Comparison of ENCODE assay signal across 8 mouse cellular contexts in genomic region chr4:133298516-133299365, GRCm38 (mm10). TPM values are rescaled to one million over a fixed set of nuclear protein-coding genes. Genes with fewer than 3 reads are reported as not detected.
DNase-seq lines count a peak whose midpoint lies in the region; ATAC-seq and TF ChIP-seq lines count a peak whose summit lies in the region.

No protein-coding gene starts in this region.

- no peaks in the 10 kb centered on the region for H3K27me3 ChIP-seq in lung, embryonic 16.5 days (ENCODE audit: control insufficient read depth, insufficient read depth, low read depth, low read length)
- no peaks in the 10 kb centered on the region for H3K27me3 ChIP-seq in lung, postnatal 0 days (replicated peaks; ENCODE audit: insufficient read depth, low read length)
- H3K27me3 ChIP-seq in stomach, embryonic 15.5 days (replicated peaks), result no peaks in the 10 kb centered on the region

- H3K4me2 ChIP-seq in lung, embryonic 16.5 days (ENCODE audit: low read depth, low read length), result no peak overlapping the region
- H3K4me2 ChIP-seq in lung, postnatal 0 days (replicated peaks; ENCODE audit: low read depth, low read length), result no peak overlapping the region
- no peak overlapping the region for H3K4me2 ChIP-seq in stomach, embryonic 15.5 days

- H3K4me1 ChIP-seq in lung, embryonic 16.5 days (replicated peaks; ENCODE audit: control insufficient read depth, insufficient read depth, low read length), result peaks cover 12% of the 10 kb centered on the region
- no peaks in the 10 kb centered on the region for H3K4me1 ChIP-seq in lung, postnatal 0 days (ENCODE audit: insufficient read depth, low read depth, low read length)
- H3K4me1 ChIP-seq in stomach, embryonic 15.5 days, result peaks cover 18% of the 10 kb centered on the region

- no peak for DNase-seq in lung, postnatal 0 days (ENCODE audit: low spot score)
- DNase-seq in cerebellum, adult 8-10 months, result peak; percentile 85
- DNase-seq in frontal cortex, adult 2 months (ENCODE audit: extremely low spot score in 1 of 2, low spot score in 1 of 2), result peak; percentile 82 to 89
- peak; percentile 68 to 90 for DNase-seq in left cerebral cortex, adult 9 months (ENCODE audit: low spot score in 2 of 2)
- DNase-seq in ovary, postnatal 10 days (ENCODE audit: low spot score), result no peak
- no peak for DNase-seq in kidney, adult 18-20 months

- H3K27ac ChIP-seq in lung, embryonic 16.5 days (ENCODE audit: low read length), result 0 out of 2 replicates have a peak overlapping the region, but pooled peaks have one; percentile 5
- H3K27ac ChIP-seq in lung, postnatal 0 days (ENCODE audit: low read length), result no peak overlapping the region
- H3K27ac ChIP-seq in stomach, embryonic 15.5 days, result peak overlapping the region; percentile 61

- no peak overlapping the region for H3K9ac ChIP-seq in lung, embryonic 16.5 days (ENCODE audit: low read length)
- no peak overlapping the region for H3K9ac ChIP-seq in lung, postnatal 0 days (replicated peaks; ENCODE audit: low read depth)
- H3K9ac ChIP-seq in stomach, embryonic 15.5 days, result no peak overlapping the region

- no peak for TF ChIP-seq EP300 in lung, postnatal 0 days (IDR thresholded peaks at IDR 0.05)

- 37% methylated on average over 12 of the region's 12 CpGs for WGBS in lung, embryonic 16.5 days
- WGBS in lung, postnatal 0 days, result 44% methylated on average over 12 of the region's 12 CpGs
- 48% methylated on average over 12 of the region's 12 CpGs for WGBS in stomach, embryonic 15.5 days

- no peaks in the 10 kb centered on the region for H3K9me3 ChIP-seq in lung, embryonic 16.5 days (ENCODE audit: control insufficient read depth, low read length)
- H3K9me3 ChIP-seq in lung, postnatal 0 days (ENCODE audit: low read length), result no peaks in the 10 kb centered on the region
- no peaks in the 10 kb centered on the region for H3K9me3 ChIP-seq in stomach, embryonic 15.5 days

- TF ChIP-seq CTCF in lung, postnatal 0 days (IDR thresholded peaks at IDR 0.05), result no peak

- H3K36me3 ChIP-seq in lung, embryonic 16.5 days (ENCODE audit: control insufficient read depth, insufficient read depth, low read length), result peaks cover 10% of the 10 kb centered on the region; the same call in 1 of the 2 replicates
- H3K36me3 ChIP-seq in lung, postnatal 0 days (ENCODE audit: insufficient read depth, low read length), result peaks cover 40% of the 10 kb centered on the region
- H3K36me3 ChIP-seq in stomach, embryonic 15.5 days, result peaks cover 36% of the 10 kb centered on the region

- no peak for ATAC-seq in lung, embryonic 16.5 days (ENCODE audit: low read depth)
- ATAC-seq in lung, postnatal 0 days, result no peak
- ATAC-seq in stomach, embryonic 15.5 days (ENCODE audit: insufficient read depth, low FRiP score, low read depth), result no peak

- H3K4me3 ChIP-seq in lung, embryonic 16.5 days (ENCODE audit: low read length), result no peak overlapping the region
- no peak overlapping the region for H3K4me3 ChIP-seq in lung, postnatal 0 days (ENCODE audit: low read depth, low read length)
- H3K4me3 ChIP-seq in stomach, embryonic 15.5 days (replicated peaks), result no peak overlapping the region

RNA-seq across cellular contexts. Expression of gene Tmem222, which starts 21.1 kb away (rescaled TPM):
- polyA plus RNA-seq in lung, embryonic 16.5 days (2015; fragmentation: Nextera tagmentation; extraction: Ambion mirVana), result 75.9 and 79.3 TPM in 2 replicates
- polyA plus RNA-seq in lung, postnatal 0 days (2015; fragmentation: Nextera tagmentation; extraction: Ambion mirVana), result 47.2 and 58.1 TPM in 2 replicates
- polyA plus RNA-seq in frontal cortex, adult 2 months (2012; rRNA removed), result 152 and 156 TPM in 2 replicates
- polyA plus RNA-seq in stomach, embryonic 15.5 days (2015; fragmentation: Nextera tagmentation; extraction: Ambion mirVana), result 73.6 and 74.2 TPM in 2 replicates

RNA-seq across cellular contexts. Expression of gene Sytl1, which starts 35.8 kb away (rescaled TPM):
- 2.4 and 3.0 TPM in 2 replicates for polyA plus RNA-seq in lung, embryonic 16.5 days (2015; fragmentation: Nextera tagmentation; extraction: Ambion mirVana)
- polyA plus RNA-seq in lung, postnatal 0 days (2015; fragmentation: Nextera tagmentation; extraction: Ambion mirVana), result 3.1 and 3.3 TPM in 2 replicates
- polyA plus RNA-seq in frontal cortex, adult 2 months (2012; rRNA removed), result 1.2 and 1.6 TPM in 2 replicates
- 17.0 and 29.0 TPM in 2 replicates for polyA plus RNA-seq in stomach, embryonic 15.5 days (2015; fragmentation: Nextera tagmentation; extraction: Ambion mirVana)

RNA-seq across cellular contexts. Expression of gene Wdtc1, which starts 54.5 kb away (rescaled TPM):
- polyA plus RNA-seq in lung, embryonic 16.5 days (2015; fragmentation: Nextera tagmentation; extraction: Ambion mirVana), result 11.3 and 11.8 TPM in 2 replicates
- 9.2 and 9.9 TPM in 2 replicates for polyA plus RNA-seq in lung, postnatal 0 days (2015; fragmentation: Nextera tagmentation; extraction: Ambion mirVana)
- 43.0 and 46.2 TPM in 2 replicates for polyA plus RNA-seq in frontal cortex, adult 2 months (2012; rRNA removed)
- 18.6 and 24.2 TPM in 2 replicates for polyA plus RNA-seq in stomach, embryonic 15.5 days (2015; fragmentation: Nextera tagmentation; extraction: Ambion mirVana)

RNA-seq across cellular contexts. Expression of gene Map3k6, which starts 58.1 kb away (rescaled TPM):
- polyA plus RNA-seq in lung, embryonic 16.5 days (2015; fragmentation: Nextera tagmentation; extraction: Ambion mirVana), result 4.2 and 4.3 TPM in 2 replicates
- 7.8 and 18.7 TPM in 2 replicates for polyA plus RNA-seq in lung, postnatal 0 days (2015; fragmentation: Nextera tagmentation; extraction: Ambion mirVana)
- polyA plus RNA-seq in frontal cortex, adult 2 months (2012; rRNA removed), result 3.9 and 4.0 TPM in 2 replicates
- 5.0 and 8.6 TPM in 2 replicates for polyA plus RNA-seq in stomach, embryonic 15.5 days (2015; fragmentation: Nextera tagmentation; extraction: Ambion mirVana)

Comparison
In these comparisons a context has a peak if more than half of its experiments do, and no peak if none do; other contexts are left out.
1. DNase-seq: peak in cerebellum, adult 8-10 months (single experiment), frontal cortex, adult 2 months (2 of 2) and left cerebral cortex, adult 9 months (2 of 2); none in lung, postnatal 0 days (single experiment), ovary, postnatal 10 days (single experiment) and kidney, adult 18-20 months (single experiment).